Mouse (Mus musculus) heart, postnatal 10 days (tissue): ENCODE measurements at regions not wholly inside any gene's neighbourhood (a gene's known extent, or its start where the extent isn't known, plus 50 kb on each side); places are given as distances from the start of the nearest gene placed in this dataset.

Experiments used
- DNase-seq, 2 experiments: peaks; one replicate each; pipeline ENCODE4 v3.0.0; 2021
- intact Hi-C: fragments of 180-260 bp; cut with DNase I; formaldehyde crosslinking; loops from one replicate; pipeline ENCODE4 v1.15.1; 2025

- DNase-seq, result no peak
- intact Hi-C loops, result no loop called here
Observed at GRCm38 (mm10) chr1:111699030-111699732, 165.5 kb downstream of the Dsel start.

- DNase-seq, result no peak
- intact Hi-C loops, result loop anchor here (2.0 kb wide), 1 partner anchor 790 kb away; no protein-coding TSS in a partner anchor
Observed at GRCm38 (mm10) chr1:111660950-111661349, 203.8 kb downstream of the Dsel start.

- peak; percentile 6 to 43 for DNase-seq
- intact Hi-C loops, result loop anchor here (2.0 kb wide), 1 partner anchor 791 kb away; no protein-coding TSS in a partner anchor
Observed at GRCm38 (mm10) chr1:111660099-111660670, 204.5 kb downstream of the Dsel start.

- DNase-seq, result no peak
- intact Hi-C loops, result no loop called here
Observed at GRCm38 (mm10) chr1:111633860-111634460, 230.8 kb downstream of the Dsel start.
